Mouse (Mus musculus): ENCODE data around the gene Nol9. TPM values are rescaled to one million over a fixed set of nuclear protein-coding genes. Genes with fewer than 3 reads are reported as not detected.
"Not testable (repeated sequence)": the region's sequence is repeated elsewhere in the genome, so short reads cannot be mapped to it uniquely, and the experiment has no call there.

Nol9 gene
- polyA plus RNA-seq, 1 experiment from 2014 or later, result 25.8 TPM

GRCm38 (mm10) chr4:152032922-152033321 lies 6.2 kb upstream of the Nol9 start:
- no peaks in the 10 kb centered on the region for H3K9me3 ChIP-seq (ENCODE audit: control insufficient read depth, low read length)
- H3K36me3 ChIP-seq (ENCODE audit: control insufficient read depth, insufficient read depth, low read length), result no peaks in the 10 kb centered on the region
- no peaks in the 10 kb centered on the region for H3K27me3 ChIP-seq (ENCODE audit: control insufficient read depth, insufficient read depth, low read length)
- DNase-seq (no peak), ATAC-seq (ENCODE audit: low FRiP score, low TSS enrichment) (no peak)
- H3K27ac ChIP-seq (replicated peaks; ENCODE audit: low read depth, low read length), result no peak overlapping the region
- H3K4me3 ChIP-seq (replicated peaks; ENCODE audit: low read depth, low read length), result no peak overlapping the region
- H3K4me2 ChIP-seq (ENCODE audit: low read length), result no peak overlapping the region
- 91% methylated on average over 13 of the region's 13 CpGs for WGBS
- peaks cover 10% of the 10 kb centered on the region for H3K4me1 ChIP-seq (ENCODE audit: control insufficient read depth, insufficient read depth, low read length)
- H3K9ac ChIP-seq (replicated peaks; ENCODE audit: low read length), result no peak overlapping the region

GRCm38 (mm10) chr4:152036464-152036863 lies 2.7 kb upstream of the Nol9 start:
- H3K4me2 ChIP-seq (ENCODE audit: low read length); ATAC-seq (ENCODE audit: low FRiP score, low TSS enrichment); H3K9me3 ChIP-seq (ENCODE audit: control insufficient read depth, low read length); H3K36me3 ChIP-seq (ENCODE audit: control insufficient read depth, insufficient read depth, low read length); H3K27me3 ChIP-seq (ENCODE audit: control insufficient read depth, insufficient read depth, low read length); H3K4me1 ChIP-seq (ENCODE audit: control insufficient read depth, insufficient read depth, low read length); H3K27ac ChIP-seq (replicated peaks; ENCODE audit: low read depth, low read length); H3K4me3 ChIP-seq (replicated peaks; ENCODE audit: low read depth, low read length); DNase-seq; H3K9ac ChIP-seq (replicated peaks; ENCODE audit: low read length): not testable (repeated sequence)
- WGBS, result 92% methylated on average over 6 of the region's 6 CpGs

GRCm38 (mm10) chr4:152038225-152038984 lies 716 bp upstream of the Nol9 start, which contains the start of gene Tas1r1:
Gene Tas1r1 (minus strand): TSS chr4:152038568.
- Histone ChIP-seq H3K9ac (replicated peaks; ENCODE audit: low read length) (peak within 1 kb of the TSS; percentile 84), H3K4me1 (ENCODE audit: control insufficient read depth, insufficient read depth, low read length) (peaks cover 8% of the 10 kb centered on the region), H3K36me3 (ENCODE audit: control insufficient read depth, insufficient read depth, low read length) (peaks cover 23% of the 10 kb centered on the region), H3K27me3 (ENCODE audit: control insufficient read depth, insufficient read depth, low read length) (no peaks in the 10 kb centered on the region), H3K9me3 (ENCODE audit: control insufficient read depth, low read length) (no peaks in the 10 kb centered on the region), H3K27ac (replicated peaks; ENCODE audit: low read depth, low read length) (0 out of 2 replicates have a peak within 1 kb of the TSS, but pooled peaks have one; percentile 41), H3K4me3 (replicated peaks; ENCODE audit: low read depth, low read length) (peak within 1 kb of the TSS; percentile 99), H3K4me2 (ENCODE audit: low read length) (peak within 1 kb of the TSS; percentile 72)
- DNase-seq (no peak), ATAC-seq (ENCODE audit: low FRiP score, low TSS enrichment) (no peak)
- 49% methylated on average over 10 of the region's 10 CpGs for WGBS

GRCm38 (mm10) chr4:152039831-152040310 lies 750 bp downstream of the Nol9 start:
- peak overlapping the region; percentile 84 for H3K9ac ChIP-seq (replicated peaks; ENCODE audit: low read length)
- ATAC-seq (ENCODE audit: low FRiP score, low TSS enrichment) (no peak), DNase-seq (no peak)
- no peaks in the 10 kb centered on the region for H3K27me3 ChIP-seq (ENCODE audit: control insufficient read depth, insufficient read depth, low read length)
- peaks cover 8% of the 10 kb centered on the region for H3K4me1 ChIP-seq (ENCODE audit: control insufficient read depth, insufficient read depth, low read length)
- H3K4me3 ChIP-seq (replicated peaks; ENCODE audit: low read depth, low read length), result peak overlapping the region; percentile 99
- H3K4me2 ChIP-seq (ENCODE audit: low read length), result peak overlapping the region; percentile 72
- no peak overlapping the region for H3K27ac ChIP-seq (replicated peaks; ENCODE audit: low read depth, low read length)
- H3K9me3 ChIP-seq (ENCODE audit: control insufficient read depth, low read length), result no peaks in the 10 kb centered on the region
- peaks cover 37% of the 10 kb centered on the region for H3K36me3 ChIP-seq (ENCODE audit: control insufficient read depth, insufficient read depth, low read length)
- 6% methylated on average over 25 of the region's 25 CpGs for WGBS

GRCm38 (mm10) chr4:152041924-152042641 lies 3.0 kb downstream of the Nol9 start:
- Histone ChIP-seq H3K4me3 (replicated peaks; ENCODE audit: low read depth, low read length) (no peak overlapping the region), H3K4me1 (ENCODE audit: control insufficient read depth, insufficient read depth, low read length) (peaks cover 8% of the 10 kb centered on the region), H3K27me3 (ENCODE audit: control insufficient read depth, insufficient read depth, low read length) (no peaks in the 10 kb centered on the region), H3K4me2 (ENCODE audit: low read length) (no peak overlapping the region), H3K9ac (replicated peaks; ENCODE audit: low read length) (no peak overlapping the region), H3K27ac (replicated peaks; ENCODE audit: low read depth, low read length) (no peak overlapping the region), H3K36me3 (ENCODE audit: control insufficient read depth, insufficient read depth, low read length) (peaks cover 57% of the 10 kb centered on the region), H3K9me3 (ENCODE audit: control insufficient read depth, low read length) (no peaks in the 10 kb centered on the region)
- DNase-seq (no peak), ATAC-seq (ENCODE audit: low FRiP score, low TSS enrichment) (no peak)
- 97% methylated on average over 22 of the region's 22 CpGs for WGBS

GRCm38 (mm10) chr4:152043171-152043570 lies 4.0 kb downstream of the Nol9 start:
- 91% methylated on average over 3 of the region's 3 CpGs for WGBS
- Histone ChIP-seq H3K36me3 (ENCODE audit: control insufficient read depth, insufficient read depth, low read length) (peaks cover 68% of the 10 kb centered on the region), H3K9me3 (ENCODE audit: control insufficient read depth, low read length) (no peaks in the 10 kb centered on the region), H3K27me3 (ENCODE audit: control insufficient read depth, insufficient read depth, low read length) (no peaks in the 10 kb centered on the region), H3K4me1 (ENCODE audit: control insufficient read depth, insufficient read depth, low read length) (peaks cover 8% of the 10 kb centered on the region), H3K4me3 (replicated peaks; ENCODE audit: low read depth, low read length) (no peak overlapping the region), H3K4me2 (ENCODE audit: low read length) (no peak overlapping the region), H3K27ac (replicated peaks; ENCODE audit: low read depth, low read length) (no peak overlapping the region), H3K9ac (replicated peaks; ENCODE audit: low read length) (no peak overlapping the region)
- ATAC-seq (ENCODE audit: low FRiP score, low TSS enrichment) (no peak), DNase-seq (no peak)

GRCm38 (mm10) chr4:152044609-152045008 lies 5.5 kb downstream of the Nol9 start:
- Histone ChIP-seq H3K4me3 (replicated peaks; ENCODE audit: low read depth, low read length) (no peak overlapping the region), H3K4me1 (ENCODE audit: control insufficient read depth, insufficient read depth, low read length) (peaks cover 8% of the 10 kb centered on the region), H3K9ac (replicated peaks; ENCODE audit: low read length) (no peak overlapping the region), H3K27me3 (ENCODE audit: control insufficient read depth, insufficient read depth, low read length) (no peaks in the 10 kb centered on the region), H3K4me2 (ENCODE audit: low read length) (no peak overlapping the region), H3K9me3 (ENCODE audit: control insufficient read depth, low read length) (no peaks in the 10 kb centered on the region), H3K36me3 (ENCODE audit: control insufficient read depth, insufficient read depth, low read length) (peaks cover 77% of the 10 kb centered on the region), H3K27ac (replicated peaks; ENCODE audit: low read depth, low read length) (no peak overlapping the region)
- ATAC-seq (ENCODE audit: low FRiP score, low TSS enrichment), result no peak
- no peak for DNase-seq
- WGBS, result 85% methylated on average over 6 of the region's 6 CpGs

GRCm38 (mm10) chr4:152062390-152063110 lies 23.4 kb downstream of the Nol9 start:
- Histone ChIP-seq H3K27ac (replicated peaks; ENCODE audit: low read depth, low read length) (no peak overlapping the region), H3K36me3 (ENCODE audit: control insufficient read depth, insufficient read depth, low read length) (peaks cover 37% of the 10 kb centered on the region), H3K4me3 (replicated peaks; ENCODE audit: low read depth, low read length) (no peak overlapping the region), H3K27me3 (ENCODE audit: control insufficient read depth, insufficient read depth, low read length) (no peaks in the 10 kb centered on the region), H3K4me1 (ENCODE audit: control insufficient read depth, insufficient read depth, low read length) (no peaks in the 10 kb centered on the region), H3K4me2 (ENCODE audit: low read length) (no peak overlapping the region), H3K9ac (replicated peaks; ENCODE audit: low read length) (no peak overlapping the region), H3K9me3 (ENCODE audit: control insufficient read depth, low read length) (no peaks in the 10 kb centered on the region)
- WGBS, result 74% methylated on average over 9 of the region's 9 CpGs
- DNase-seq (no peak), ATAC-seq (ENCODE audit: low FRiP score, low TSS enrichment) (no peak)

Measured in midbrain, embryonic 14.5 days (tissue).